Mouse (Mus musculus): ENCODE data around the gene Krtap1-5.

Krtap1-5 gene

GRCm38 (mm10) chr11:99550765-99551164, 30.1 kb downstream of the Krtap1-5 start, which contains the start of gene Krtap3-3:
Krtap3-3 (minus strand) TSS chr11:99550865.
- intact Hi-C loops (cut with DNase I): no loop called here

DNA sequence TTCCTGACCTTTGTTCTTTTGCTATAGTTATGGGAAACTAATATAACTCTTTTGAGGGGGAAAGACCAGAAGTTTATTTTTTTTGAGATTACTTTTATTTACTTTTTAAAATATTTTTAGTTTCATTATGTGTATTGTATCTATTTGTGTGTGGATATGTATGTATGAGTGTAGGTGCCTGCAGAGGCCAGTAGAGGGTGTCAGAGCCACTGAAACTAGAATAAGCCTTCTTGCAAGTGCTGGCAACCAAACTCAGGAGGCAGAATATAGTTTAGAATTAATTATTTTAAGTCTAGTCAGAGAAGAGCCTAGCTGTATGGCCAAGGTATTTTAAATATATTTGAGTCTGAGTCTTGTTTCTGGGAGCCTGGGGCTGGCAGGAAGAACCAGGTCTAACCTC, 32.9 kb downstream of the Krtap1-5 start:
- intact Hi-C loops (cut with DNase I): no loop called here

DNA sequence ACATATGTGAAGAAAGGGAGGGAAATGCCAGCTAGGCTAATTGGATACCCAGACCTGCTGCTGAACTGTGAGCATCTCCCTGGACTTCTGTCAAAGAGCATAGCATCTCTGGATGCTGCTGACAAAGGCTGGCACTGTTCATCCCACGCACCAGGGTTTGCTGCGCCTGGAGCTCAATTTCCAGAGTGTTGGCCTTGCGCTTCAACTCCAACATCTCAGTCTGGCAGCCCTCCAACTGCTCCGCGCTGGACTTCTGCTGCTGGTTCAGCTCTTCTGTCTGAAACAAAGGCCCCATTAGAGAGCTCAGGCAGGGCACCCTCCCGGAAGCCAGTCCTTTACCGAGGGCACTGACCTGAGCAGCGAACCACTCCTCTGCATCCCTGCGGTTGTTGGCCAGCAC, 41.1 kb downstream of the Krtap1-5 start:
- intact Hi-C loops (cut with DNase I): no loop called here

Data from adrenal gland (tissue).